Mouse (Mus musculus): ENCODE data around the gene Lats1. TPM values are rescaled to one million over a fixed set of nuclear protein-coding genes. Genes with fewer than 3 reads are reported as not detected.

The Lats1 gene
- 8.0 TPM for polyA plus RNA-seq (2014; fragmentation: Illumina TruSeq; extraction: RNeasy Lipid Tissue Mini Kit (QIAGEN cat#74804); ENCODE audit: low read depth, low replicate concordance)

DNA sequence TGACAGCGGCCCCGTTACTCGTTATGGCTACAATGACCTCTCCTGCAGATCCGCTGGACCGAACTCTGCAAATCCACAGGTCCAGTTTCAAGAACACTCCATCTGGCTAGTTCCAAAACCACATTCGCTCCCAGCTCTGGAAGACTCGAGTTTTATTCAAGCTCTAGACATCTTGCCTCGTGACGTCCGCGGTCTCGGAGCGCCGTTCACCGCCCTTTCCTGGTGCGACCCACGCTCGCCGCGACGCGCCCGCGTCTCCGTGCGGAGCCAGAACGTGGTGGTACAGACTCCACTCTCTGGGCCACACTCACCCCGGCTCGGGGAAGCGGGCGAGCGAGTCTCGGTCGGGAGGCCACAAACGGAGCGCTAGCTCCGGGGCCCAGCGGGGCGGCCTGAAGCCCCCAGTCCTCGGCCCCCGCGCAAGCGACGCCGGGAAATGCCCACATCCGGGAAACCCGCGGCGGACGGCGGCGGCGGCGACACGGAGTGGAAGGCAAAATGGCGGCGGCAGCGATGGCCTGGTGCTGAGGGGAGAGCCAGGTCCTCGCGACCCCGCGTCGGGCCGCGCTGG is at the start of gene Lats1, which contains the start of gene Pcmt1:
TSS of gene Lats1 (plus strand) at position 484 of the 571 bp plus-strand sequence.
TSS of gene Pcmt1 (minus strand) at position 406 of the 571 bp plus-strand sequence.

GRCm38 (mm10) chr10:7667342-7667802 is 13.6 kb upstream of the Lats1 start, which contains the start of gene Nup43:
Gene Nup43 (plus strand): TSS chr10:7667503.

DNA sequence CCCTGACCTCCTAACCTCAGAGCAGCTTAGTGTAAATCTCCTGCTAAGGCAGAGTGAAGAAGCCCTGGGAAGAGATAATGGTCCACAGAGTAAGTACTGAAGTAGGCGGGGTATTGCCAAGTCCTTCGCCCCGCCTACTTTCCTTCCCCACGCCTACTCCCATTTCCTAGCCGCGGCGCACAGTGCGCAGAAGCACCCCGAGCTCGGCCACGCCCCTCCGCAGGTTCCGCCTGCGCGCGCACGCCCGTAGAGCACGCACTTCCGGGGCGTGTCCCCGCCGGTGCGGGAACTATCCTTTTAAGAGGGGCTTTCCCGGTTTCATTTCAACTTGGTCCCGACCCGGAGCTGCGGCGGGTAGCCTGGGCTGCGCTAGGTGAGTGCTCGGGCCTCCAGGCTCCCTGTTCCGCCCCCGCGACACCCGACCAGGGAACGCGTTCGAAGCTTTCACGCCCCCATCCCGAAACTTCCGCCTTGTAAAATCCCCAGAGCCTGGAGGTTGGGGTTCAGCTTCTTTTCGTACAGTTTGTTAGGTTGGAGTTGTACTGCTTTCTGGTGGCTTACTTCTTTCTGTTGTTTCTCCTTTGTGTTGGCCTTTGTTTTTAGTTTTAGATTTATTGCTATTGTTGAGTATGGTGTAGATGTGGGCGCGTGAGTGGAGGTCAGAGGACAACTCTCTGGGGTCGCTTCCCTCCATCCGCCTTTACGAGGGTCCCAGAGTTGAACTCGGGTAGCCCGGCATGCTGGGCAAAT is 44.9 kb downstream of the Lats1 start, which contains the start of gene Katna1:
TSS of gene Katna1 (plus strand) at position 250 of the 750 bp plus-strand sequence.

Other genes with a start within 250 kb of the Lats1 start
- gene Ulbp1, start 207.6 kb upstream of the Lats1 start, polyA plus RNA-seq (2014; fragmentation: Illumina TruSeq; extraction: RNeasy Lipid Tissue Mini Kit (QIAGEN cat#74804); ENCODE audit: low read depth, low replicate concordance) = 1.5 TPM
- gene Lrp11, start 91.4 kb upstream of the Lats1 start, polyA plus RNA-seq (2014; fragmentation: Illumina TruSeq; extraction: RNeasy Lipid Tissue Mini Kit (QIAGEN cat#74804); ENCODE audit: low read depth, low replicate concordance) = 3.0 TPM
- 9.0 TPM for gene Nup43, start 13.7 kb upstream of the Lats1 start, polyA plus RNA-seq (2014; fragmentation: Illumina TruSeq; extraction: RNeasy Lipid Tissue Mini Kit (QIAGEN cat#74804); ENCODE audit: low read depth, low replicate concordance)
- gene Pcmt1, start 78 bp upstream of the Lats1 start, polyA plus RNA-seq (2014; fragmentation: Illumina TruSeq; extraction: RNeasy Lipid Tissue Mini Kit (QIAGEN cat#74804); ENCODE audit: low read depth, low replicate concordance) = 98.3 TPM
- gene Katna1, start 44.8 kb downstream of the Lats1 start, polyA plus RNA-seq (2014; fragmentation: Illumina TruSeq; extraction: RNeasy Lipid Tissue Mini Kit (QIAGEN cat#74804); ENCODE audit: low read depth, low replicate concordance) = 22.5 TPM
- 119 TPM for gene Ginm1, start 111.6 kb downstream of the Lats1 start, polyA plus RNA-seq (2014; fragmentation: Illumina TruSeq; extraction: RNeasy Lipid Tissue Mini Kit (QIAGEN cat#74804); ENCODE audit: low read depth, low replicate concordance)
- gene Ppil4, start 111.7 kb downstream of the Lats1 start, polyA plus RNA-seq (2014; fragmentation: Illumina TruSeq; extraction: RNeasy Lipid Tissue Mini Kit (QIAGEN cat#74804); ENCODE audit: low read depth, low replicate concordance) = 19.0 TPM
- gene Zc3h12d, start 151.3 kb downstream of the Lats1 start, polyA plus RNA-seq (2014; fragmentation: Illumina TruSeq; extraction: RNeasy Lipid Tissue Mini Kit (QIAGEN cat#74804); ENCODE audit: low read depth, low replicate concordance) = 0.24 TPM